Mouse (Mus musculus): ENCODE measurements around the gene Tsc2.

The Tsc2 gene

GRCm38 (mm10) chr17:24567034-24567779, 65.2 kb downstream of the Tsc2 start:
- DNase-seq (ENCODE audit: low spot score) = no peak

- DNase-seq (ENCODE audit: low spot score) = no peak
These were observed 66.6 kb downstream of the Tsc2 start for GRCm38 (mm10) chr17:24565792-24566191.

GRCm38 (mm10) chr17:24565092-24565491, 67.3 kb downstream of the Tsc2 start:
- DNase-seq (ENCODE audit: low spot score) = no peak

GRCm38 (mm10) chr17:24564422-24564821, 68.0 kb downstream of the Tsc2 start:
- no peak for DNase-seq (ENCODE audit: low spot score)

- no peak for DNase-seq (ENCODE audit: low spot score)
These were observed 68.8 kb downstream of the Tsc2 start for GRCm38 (mm10) chr17:24563638-24564037.

- DNase-seq (ENCODE audit: low spot score) = no peak
These were observed 70.8 kb downstream of the Tsc2 start for GRCm38 (mm10) chr17:24561592-24561991.

GRCm38 (mm10) chr17:24560301-24561028, 72.0 kb downstream of the Tsc2 start:
- DNase-seq (ENCODE audit: low spot score) = no peak

- DNase-seq (ENCODE audit: low spot score) = no peak
These were observed 73.3 kb downstream of the Tsc2 start for GRCm38 (mm10) chr17:24559146-24559545.

GRCm38 (mm10) chr17:24558600-24559099, 73.8 kb downstream of the Tsc2 start:
- DNase-seq (ENCODE audit: low spot score) = peak; percentile 41

- DNase-seq (ENCODE audit: low spot score) = no peak
These were observed 75.3 kb downstream of the Tsc2 start for GRCm38 (mm10) chr17:24557091-24557490.

GRCm38 (mm10) chr17:24551050-24551444, 81.4 kb downstream of the Tsc2 start:
- no peak for DNase-seq (ENCODE audit: low spot score)

GRCm38 (mm10) chr17:24550416-24551049, 81.9 kb downstream of the Tsc2 start:
- DNase-seq (ENCODE audit: low spot score) = peak; percentile 78

GRCm38 (mm10) chr17:24549618-24550415, 82.6 kb downstream of the Tsc2 start, which contains the start of gene Pkd1:
TSS of gene Pkd1 (plus strand) at chr17:24549834.
- DNase-seq (ENCODE audit: low spot score) = peak; percentile 99

- peak; percentile 66 for DNase-seq (ENCODE audit: low spot score)
These were observed 83.4 kb downstream of the Tsc2 start for GRCm38 (mm10) chr17:24548921-24549617.

- no peak for DNase-seq (ENCODE audit: low spot score)
These were observed 84.0 kb downstream of the Tsc2 start for GRCm38 (mm10) chr17:24548435-24548834.

- DNase-seq (ENCODE audit: low spot score) = no peak
These were observed 86.2 kb downstream of the Tsc2 start for GRCm38 (mm10) chr17:24546234-24546633.
